Mouse (Mus musculus) right cerebral cortex, postnatal 10 days (tissue): Measurements from ENCODE around the gene Gm49416.
"Not testable (repeated sequence)": the region's sequence is repeated elsewhere in the genome, so short reads cannot be mapped to it uniquely, and the experiment has no call there.

Source experiments
- DNase-seq, 2 experiments: peaks; one replicate each; pipeline ENCODE4 v3.0.0; 2021; ENCODE audit warnings: low spot score in 2 of 2

The Gm49416 gene

DNA sequence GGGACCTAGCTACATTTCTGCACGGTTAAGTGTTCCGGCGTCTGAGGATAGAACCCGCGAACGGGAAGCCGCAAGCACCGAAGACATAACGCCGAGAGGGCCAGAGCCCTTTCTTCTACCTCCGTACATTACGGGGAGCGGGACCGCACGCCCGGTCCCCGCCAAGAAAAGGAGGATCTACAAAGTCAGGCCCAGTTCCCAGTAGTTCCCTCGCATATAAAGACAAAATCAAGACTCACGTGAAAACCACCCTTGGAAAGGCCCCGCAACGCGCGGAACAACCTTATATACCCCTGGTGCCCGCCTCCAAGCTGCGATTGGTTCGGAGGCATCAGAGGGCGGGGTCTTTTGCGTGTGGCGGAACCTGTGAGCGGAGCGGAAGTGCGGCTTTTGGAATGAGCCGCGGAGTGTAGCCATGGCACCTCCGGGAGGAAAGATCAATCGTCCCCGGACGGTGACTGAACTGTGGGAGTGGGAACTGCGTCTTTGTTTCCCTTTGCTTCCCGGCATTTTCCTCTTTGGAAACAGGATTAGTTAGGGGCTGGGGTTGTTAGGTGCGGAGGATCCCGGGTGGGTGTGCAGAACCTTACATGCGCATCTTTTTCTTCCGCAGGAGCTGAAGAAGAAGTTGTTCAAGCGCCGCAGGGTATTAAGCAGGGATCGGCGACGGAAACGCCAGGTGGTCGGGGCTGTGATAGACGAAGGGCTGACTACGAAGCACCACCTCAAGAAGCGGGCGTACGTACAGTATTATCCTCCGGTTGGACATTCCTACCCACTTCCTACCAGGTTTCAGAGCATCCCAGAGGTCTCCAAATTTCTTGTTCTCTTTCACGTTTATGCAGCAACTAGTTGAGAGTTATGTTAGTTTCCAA lies at the start of gene Gm49416, which contains the start of gene 1810009A15Rik:
Gene Gm49416 (plus strand): TSS at position 416 of the 875 bp plus-strand sequence.
Gene 1810009A15Rik (plus strand): TSS at position 343 of the 875 bp plus-strand sequence.
- DNase-seq, result peak; percentile 97 to 98

DNA sequence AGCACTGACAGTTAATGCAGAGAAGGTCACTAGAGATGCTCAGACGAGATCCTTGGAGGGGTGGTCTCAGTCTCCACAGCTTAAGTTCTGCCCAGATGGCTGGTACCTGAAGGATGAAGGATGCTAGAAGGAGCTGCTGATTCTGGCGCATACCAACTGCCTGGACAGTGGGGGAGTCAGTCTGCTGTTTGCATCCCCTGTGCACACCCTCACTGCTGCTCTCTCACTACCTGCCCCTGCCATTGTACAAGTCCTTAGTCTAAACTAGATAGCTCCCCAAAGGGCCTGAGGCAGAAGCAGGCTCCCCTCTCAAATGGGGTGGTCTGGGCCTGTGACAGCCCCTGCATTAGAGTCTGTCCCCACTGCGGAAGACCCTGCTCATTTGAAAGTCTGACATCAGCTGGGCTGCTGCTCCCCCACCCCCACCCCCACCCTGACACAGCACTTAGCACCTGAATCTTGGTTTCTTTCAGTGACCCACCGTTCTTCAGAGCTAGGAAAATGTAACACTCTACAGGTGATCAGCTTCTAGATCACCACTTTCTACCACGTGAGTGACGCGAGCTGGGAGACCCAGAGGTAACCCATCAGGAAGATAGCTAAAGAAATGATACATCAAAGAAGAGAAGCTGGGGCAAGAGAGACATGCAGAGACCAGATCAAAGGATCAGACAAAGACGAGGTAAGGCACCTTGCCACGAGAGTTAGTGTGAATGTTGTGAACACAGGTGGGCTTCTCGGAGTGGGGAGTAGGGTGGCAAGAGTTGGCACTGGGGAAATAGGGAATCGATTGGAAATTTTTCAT lies 49.4 kb upstream of the Gm49416 start, which contains the start of gene Gng3:
Gene Gng3 (minus strand): TSS at position 92 of the 805 bp plus-strand sequence.
- DNase-seq, result peak; percentile 90 to 93

DNA sequence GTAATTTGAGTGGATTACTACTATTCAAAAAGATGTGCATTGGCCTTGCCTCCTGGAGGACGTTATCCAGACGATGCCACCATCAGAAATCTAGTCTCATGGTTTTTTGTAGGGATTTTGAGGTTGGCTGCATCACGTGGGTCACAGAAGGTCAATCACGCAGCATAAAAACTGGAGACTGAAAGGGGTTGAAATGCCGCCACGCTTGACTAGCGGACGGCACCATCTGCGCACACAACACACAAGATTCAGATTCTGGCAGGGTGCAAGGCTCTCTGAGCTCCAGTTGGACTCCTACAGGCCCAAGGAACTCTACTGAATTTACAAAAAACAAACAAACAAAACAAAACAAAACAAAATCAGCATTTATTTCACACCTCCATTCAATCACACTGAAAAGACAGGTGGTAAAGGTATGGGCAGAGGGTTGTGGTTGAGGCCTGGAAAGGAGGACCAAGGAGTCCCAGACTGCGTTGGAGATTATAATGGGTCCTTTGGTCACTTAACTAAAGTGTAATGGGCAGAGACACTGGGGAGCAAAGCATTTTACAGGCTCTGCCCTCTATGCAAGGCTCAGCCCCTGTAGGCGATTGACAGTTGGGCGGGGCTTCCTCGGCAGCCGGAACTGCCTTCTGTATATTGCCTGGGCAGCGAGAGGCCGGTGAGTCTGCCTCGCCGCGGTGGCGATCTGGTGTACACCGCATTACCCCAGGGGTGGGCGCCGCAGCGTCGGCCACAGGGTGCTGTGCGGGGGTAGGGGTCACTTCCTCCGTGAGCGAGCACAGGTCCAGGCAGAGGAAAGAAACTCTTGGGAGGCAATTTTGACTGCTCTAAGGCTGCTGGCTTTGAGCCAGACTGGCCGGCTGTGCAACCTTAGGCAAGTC lies 48.6 kb upstream of the Gm49416 start:
- DNase-seq, result peak; percentile 81 to 87

DNA sequence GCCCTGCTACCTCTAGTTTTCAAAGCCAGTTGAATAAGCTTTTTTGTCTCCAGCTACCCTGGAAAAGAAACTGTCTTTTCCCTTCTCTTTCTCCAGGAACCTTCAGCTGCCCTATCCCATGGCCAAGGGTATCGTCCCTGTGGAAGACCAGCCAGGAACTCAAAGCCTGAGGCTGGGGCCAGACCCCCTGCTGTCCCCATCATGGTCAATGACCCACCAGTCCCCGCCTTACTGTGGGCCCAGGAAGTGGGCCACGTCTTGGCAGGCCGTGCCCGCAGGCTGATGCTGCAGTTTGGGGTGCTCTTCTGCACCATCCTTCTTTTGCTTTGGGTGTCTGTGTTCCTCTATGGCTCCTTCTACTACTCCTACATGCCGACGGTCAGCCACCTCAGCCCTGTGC lies 47.7 kb upstream of the Gm49416 start:
- DNase-seq, result no peak

GRCm38 (mm10) chr19:8842961-8843360 lies 45.8 kb upstream of the Gm49416 start:
- no peak for DNase-seq

GRCm38 (mm10) chr19:8844371-8845129 lies 44.2 kb upstream of the Gm49416 start:
- DNase-seq, result peak; percentile 72 to 86

GRCm38 (mm10) chr19:8848356-8848755 lies 40.4 kb upstream of the Gm49416 start:
- DNase-seq, result no peak

DNA sequence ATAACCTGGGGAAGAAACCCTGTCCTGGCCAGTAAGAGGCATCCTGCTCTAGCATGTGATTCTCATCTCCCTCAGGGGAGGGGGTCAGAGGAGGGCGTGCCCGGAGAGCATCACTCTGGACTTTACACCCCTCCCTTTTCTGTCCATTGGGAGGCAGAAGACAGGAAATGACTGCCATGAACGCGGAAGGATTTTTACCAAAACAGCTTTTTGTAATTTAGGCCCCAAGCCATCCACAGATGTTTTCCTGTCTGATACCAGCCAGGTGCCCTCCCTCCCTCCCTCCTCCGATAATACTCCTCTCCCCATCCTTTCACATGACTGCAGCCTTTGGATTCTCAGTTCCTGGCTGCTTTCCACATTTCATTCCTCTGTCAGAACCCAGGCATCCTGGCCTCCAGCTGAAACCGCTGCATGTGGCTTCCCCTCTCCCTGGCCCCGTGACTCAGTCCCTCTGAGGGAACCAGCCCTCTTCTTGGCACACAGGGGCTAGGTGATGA lies 38.3 kb upstream of the Gm49416 start, which contains the start of gene Lrrn4cl:
Gene Lrrn4cl (plus strand): TSS at position 367 of the 500 bp plus-strand sequence.
- DNase-seq, result peak in 1 of 2 experiments; percentile 47

GRCm38 (mm10) chr19:8851639-8852038 lies 37.1 kb upstream of the Gm49416 start:
- DNase-seq, result no peak

DNA sequence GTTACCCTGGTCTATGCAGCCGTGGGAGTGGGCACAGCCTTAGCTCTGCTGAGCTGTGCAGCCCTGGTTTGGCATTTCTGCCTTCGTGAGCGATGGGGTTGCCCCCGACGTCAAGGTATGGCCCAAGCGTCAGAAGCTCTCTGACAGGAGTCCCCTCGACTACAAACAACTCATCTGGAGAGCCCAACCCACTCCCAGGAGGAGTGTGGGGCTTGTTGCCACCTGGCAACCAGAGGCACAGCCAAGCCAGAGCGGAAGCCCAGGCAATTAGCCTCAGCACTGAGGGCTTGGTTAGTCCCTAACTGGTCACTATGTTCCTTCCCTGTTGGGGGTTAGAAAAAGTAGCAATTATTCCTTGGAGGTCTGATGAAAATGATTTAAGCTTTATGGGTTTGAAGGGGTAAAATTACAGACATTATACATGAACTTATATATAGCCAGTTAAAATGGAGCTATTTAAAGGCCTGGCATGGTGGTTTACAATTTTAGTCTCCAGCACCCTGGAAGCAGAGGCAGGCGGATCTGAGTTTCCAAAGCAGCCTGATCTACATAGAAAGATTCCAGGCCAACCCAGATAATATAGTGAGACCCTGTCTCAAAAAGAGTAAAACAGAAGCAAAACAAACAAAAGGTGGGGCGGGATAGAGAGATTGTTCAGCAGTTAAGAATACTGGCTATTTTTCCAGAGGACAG lies 36.3 kb upstream of the Gm49416 start:
- peak in 1 of 2 experiments; percentile 33 for DNase-seq

DNA sequence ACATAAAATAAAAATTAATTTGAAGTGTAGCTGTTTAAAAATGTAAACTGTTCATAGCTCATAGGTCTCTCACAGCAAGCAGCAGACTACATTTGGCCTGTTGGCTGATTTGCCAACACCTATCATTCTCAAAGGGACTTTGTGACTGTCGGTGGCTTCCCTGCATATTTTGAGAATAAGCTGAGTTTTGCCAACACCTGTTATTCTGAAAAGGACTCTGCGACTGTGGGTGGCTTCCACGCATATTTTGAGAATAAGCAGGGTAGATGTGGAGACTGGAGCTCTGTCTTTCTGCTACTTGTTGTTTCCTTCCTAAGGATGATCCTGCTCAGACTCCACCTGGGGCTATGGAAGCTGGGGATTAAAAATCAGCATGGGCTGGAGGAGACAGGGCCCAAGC lies 35.6 kb upstream of the Gm49416 start:
- peak in 1 of 2 experiments; percentile 36 for DNase-seq

DNA sequence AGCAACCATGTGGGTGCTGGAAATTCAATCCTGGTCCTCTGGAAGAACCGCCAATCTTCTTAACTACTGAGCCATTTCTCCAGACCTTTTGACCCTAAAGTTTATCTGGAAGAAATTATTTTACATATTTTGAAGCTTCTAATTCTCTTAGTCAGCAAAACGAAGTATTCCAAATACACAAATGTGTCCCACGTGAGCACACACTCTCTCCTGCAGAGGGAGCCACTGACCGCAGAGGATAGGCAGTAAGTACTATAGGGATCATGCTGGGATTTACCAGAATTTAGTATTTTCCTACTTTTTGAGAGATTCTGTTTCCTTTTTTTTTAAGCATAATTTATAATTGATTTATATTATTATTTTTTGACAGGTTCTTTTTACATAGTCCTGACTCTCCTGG lies 31.0 kb upstream of the Gm49416 start:
- DNase-seq, result peak in 1 of 2 experiments; percentile 56

DNA sequence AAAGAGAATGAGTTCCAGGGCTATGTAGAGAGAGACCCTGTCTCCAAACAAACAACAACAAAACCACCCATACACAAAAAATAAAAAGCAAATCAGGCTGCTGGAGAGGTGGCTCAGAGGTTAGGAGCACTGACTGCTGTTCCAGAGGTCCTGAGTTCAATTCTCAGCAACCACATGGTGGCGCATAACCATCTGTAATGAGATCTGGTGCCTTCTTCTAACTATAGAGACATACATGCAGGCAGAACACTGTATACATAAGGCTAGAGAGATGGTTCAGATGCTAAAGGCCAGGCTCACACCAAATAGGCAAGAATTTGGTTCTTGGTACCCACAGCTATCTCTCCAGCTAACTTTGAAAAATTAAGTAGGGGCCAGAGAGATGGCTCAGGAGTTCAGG lies 29.7 kb upstream of the Gm49416 start:
- DNase-seq, result no peak

GRCm38 (mm10) chr19:8864265-8864664 lies 24.5 kb upstream of the Gm49416 start:
- DNase-seq, result no peak

GRCm38 (mm10) chr19:8870381-8870780 lies 18.3 kb upstream of the Gm49416 start:
- DNase-seq, result not testable (repeated sequence)

- no peak for DNase-seq
These were observed 17.9 kb upstream of the Gm49416 start for GRCm38 (mm10) chr19:8870838-8871237.

DNA sequence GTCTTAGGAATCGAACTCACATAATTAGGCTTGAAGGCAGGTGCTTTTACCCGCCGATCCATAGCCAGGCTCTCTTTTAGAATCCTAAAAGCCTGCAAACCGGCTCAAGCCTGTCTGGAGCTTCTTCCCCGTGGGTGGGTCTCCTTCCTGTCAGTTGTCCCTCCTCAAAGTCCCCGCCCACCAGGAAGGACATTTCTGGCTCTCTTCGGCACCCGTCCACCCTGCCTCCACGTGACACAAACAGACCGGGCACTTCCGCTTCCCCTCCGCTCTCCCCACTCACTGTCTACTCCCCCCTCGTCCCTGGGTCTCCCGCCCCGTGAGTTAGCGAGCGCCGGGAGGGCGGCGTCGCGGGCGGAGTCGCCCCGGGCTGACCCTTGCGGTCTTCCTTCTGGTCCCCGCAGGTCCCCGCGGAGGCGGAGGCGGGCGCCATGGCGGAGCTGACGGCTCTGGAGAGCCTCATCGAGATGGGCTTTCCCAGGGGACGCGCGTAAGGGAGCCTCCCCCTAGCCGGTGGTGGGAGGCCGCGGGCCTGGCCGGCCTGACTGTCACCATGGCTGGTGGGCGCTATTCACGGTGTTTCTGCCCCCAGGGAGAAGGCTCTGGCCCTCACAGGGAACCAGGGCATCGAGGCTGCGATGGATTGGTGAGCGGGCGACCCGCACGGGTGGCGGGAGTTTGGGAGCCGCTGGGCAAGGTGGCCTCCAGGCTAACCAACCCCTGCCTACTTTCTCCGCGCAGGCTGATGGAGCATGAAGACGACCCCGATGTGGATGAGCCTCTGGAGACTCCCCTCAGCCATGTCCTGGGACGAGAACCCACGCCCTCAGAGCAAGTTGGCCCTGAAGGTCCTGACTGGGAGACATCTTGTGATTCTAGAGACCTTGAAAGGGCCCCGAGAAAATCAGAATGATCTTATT lies 17.2 kb upstream of the Gm49416 start, which contains the start of gene Ubxn1:
Gene Ubxn1 (plus strand): TSS at position 230 of the 920 bp plus-strand sequence.
- DNase-seq, result peak; percentile 99

DNA sequence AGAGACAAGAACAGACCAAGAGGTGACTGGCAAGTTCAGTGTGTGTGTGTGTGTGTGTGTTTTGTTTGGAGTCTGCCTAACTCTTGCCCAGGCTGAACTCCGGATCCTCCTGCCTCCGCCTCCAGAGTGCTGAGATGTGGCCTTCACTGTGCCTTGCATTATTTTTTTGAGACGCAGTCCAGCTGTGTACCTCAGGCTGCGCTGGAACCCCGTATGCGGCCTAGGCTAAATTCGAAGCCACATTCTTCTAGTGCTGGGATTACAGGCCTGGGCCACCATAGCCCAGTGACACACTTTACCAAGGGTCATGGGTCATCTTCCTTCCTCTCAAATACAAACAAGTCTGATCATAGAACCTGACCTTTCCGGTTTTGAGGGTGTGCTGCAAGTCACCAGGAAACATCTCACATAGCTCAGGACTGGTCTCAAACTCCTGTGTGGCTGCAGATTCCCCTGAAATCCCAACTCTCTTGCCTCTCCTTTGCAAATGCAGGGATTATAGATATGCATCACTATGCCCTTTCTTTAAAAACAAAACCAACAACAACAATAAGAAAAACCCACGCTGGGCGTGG lies 16.4 kb upstream of the Gm49416 start:
- DNase-seq, result no peak
